In genomic region chr6:100083868-100084477, GRCm38 (mm10) we compare ENCODE assay signal across 21 mouse cellular contexts.
DNase-seq lines count a peak whose midpoint lies in the region; TF ChIP-seq lines count a peak whose summit lies in the region.
"Had no signal": no experiment of that assay in that cellular context is flagged by ENCODE, and none has a peak within 500 bp of the region (broad histone marks: within the 10 kb centered on the region; RNA-seq: fewer than 3 reads in every experiment).

No protein-coding gene starts in this region.

- H3K27ac ChIP-seq in CH12.LX (ENCODE audit: insufficient read depth, low read depth) = peak overlapping the region; percentile 69; the same call in 1 of the 2 replicates
- H3K27ac ChIP-seq: embryonic facial prominence, embryonic 10.5 days; embryonic facial prominence, embryonic 12.5 days; forebrain, embryonic 13.5 days; forebrain, embryonic 15.5 days had no signal

- no peak overlapping the region for H3K4me3 ChIP-seq in CH12.LX (replicated peaks in 1 of 3; ENCODE audit: low read depth in 2 of 3, low read length in 2 of 3, poor library complexity in 1 of 3)
- H3K4me3 ChIP-seq: embryonic facial prominence, embryonic 10.5 days; embryonic facial prominence, embryonic 12.5 days; forebrain, embryonic 13.5 days; forebrain, embryonic 15.5 days had no signal

- H3K79me2 ChIP-seq in CH12.LX (replicated peaks; ENCODE audit: control insufficient read depth, extremely low read depth, insufficient read depth, poor library complexity, severe bottlenecking) = no peaks in the 10 kb centered on the region

- no peak overlapping the region for H3K9ac ChIP-seq in CH12.LX (ENCODE audit: insufficient read depth, low read depth)
- H3K9ac ChIP-seq: embryonic facial prominence, embryonic 12.5 days; forebrain, embryonic 13.5 days; forebrain, embryonic 15.5 days; forebrain, postnatal 0 days had no signal

- peaks cover 35 to 71% of the 10 kb centered on the region in 2 experiments for H3K4me1 ChIP-seq in CH12.LX (ENCODE audit: control insufficient read depth in 1 of 2, insufficient read depth in 2 of 2)
- H3K4me1 ChIP-seq: embryonic facial prominence, embryonic 12.5 days; forebrain, embryonic 13.5 days; forebrain, embryonic 15.5 days had no signal

- no peak overlapping the region for H3K4me2 ChIP-seq in CH12.LX (ENCODE audit: insufficient read depth, low read depth, poor library complexity, severe bottlenecking)
- H3K4me2 ChIP-seq: embryonic facial prominence, embryonic 12.5 days; forebrain, embryonic 13.5 days; forebrain, embryonic 15.5 days had no signal

- DNase-seq in A20 (ENCODE audit: low read depth, low spot score) (peak; percentile 13), CH12.LX (ENCODE audit: extremely low read depth) (peak; percentile 89)
- peak; percentile 11 for DNase-seq in splenic B cell, adult 2 months (ENCODE audit: low read depth, low spot score)
- no peak for DNase-seq in cerebellum, postnatal 4 days (ENCODE audit: low spot score in 2 of 2)
- no peak for DNase-seq in testis, postnatal 10 days (ENCODE audit: low spot score)
- DNase-seq: adrenal gland, adult 2 months; adrenal gland, postnatal 10 days; adrenal gland, postnatal 25 days; B cell, adult 2 months; cerebellum, adult 11 months; cerebellum, adult 18-20 months; cerebellum, adult 8-10 months; cerebellum, adult 9-11 months; cerebellum, postnatal 14 days; cerebellum, postnatal 36 days; forebrain, postnatal 0 days had no signal

- in situ Hi-C loops in CH12.LX (cut with MboI; ENCODE audit: low pct_ligation_motif_present, low pct_unique_long_range_greater_than_20kb, low sequenced_read_pairs) = no loop called here

- no peak for TF ChIP-seq CTCF in CH12.LX (conservative IDR thresholded peaks at IDR 0.05 in 1 of 2, IDR thresholded peaks at IDR 0.05 in 1 of 2; ENCODE audit: low read depth in 2 of 2, low read length in 2 of 2)

- H3K36me3 ChIP-seq in CH12.LX (replicated peaks in 1 of 2; ENCODE audit: control insufficient read depth in 1 of 2, insufficient read depth in 1 of 2, low read length in 1 of 2) = no peaks in the 10 kb centered on the region
- H3K36me3 ChIP-seq in splenic B cell, adult 2 months (ENCODE audit: control insufficient read depth, insufficient read depth, low read length, poor library complexity, severe bottlenecking) = no peaks in the 10 kb centered on the region
- H3K36me3 ChIP-seq: embryonic facial prominence, embryonic 10.5 days; embryonic facial prominence, embryonic 12.5 days; forebrain, embryonic 15.5 days; G1E had no signal

- TF ChIP-seq EP300 in CH12.LX (IDR thresholded peaks at IDR 0.05; ENCODE audit: low read length) = peak; percentile 92

- dilution Hi-C loops in CH12.LX (cut with MboI; ENCODE audit: extremely low pct_ligation_motif_present, extremely low pct_unique_long_range_greater_than_20kb, low sequenced_read_pairs) = no loop called here

- no peak; the same call in none of the 2 replicates for TF ChIP-seq RAD21 in CH12.LX (IDR thresholded peaks at IDR 0.05; ENCODE audit: low read depth, low read length)

- no peaks in the 10 kb centered on the region for H3K9me3 ChIP-seq in CH12.LX (replicated peaks; ENCODE audit: low read length)
- H3K9me3 ChIP-seq: embryonic facial prominence, embryonic 10.5 days; embryonic facial prominence, embryonic 12.5 days; forebrain, embryonic 15.5 days had no signal

- no peak for TF ChIP-seq POLR2A in CH12.LX (IDR thresholded peaks at IDR 0.05; ENCODE audit: low read depth, low read length)

- H3K27me3 ChIP-seq in CH12.LX (replicated peaks) = no peaks in the 10 kb centered on the region
- H3K27me3 ChIP-seq in splenic B cell, adult 2 months (ENCODE audit: control insufficient read depth, insufficient read depth, low read length, poor library complexity, severe bottlenecking) = no peaks in the 10 kb centered on the region
- H3K27me3 ChIP-seq: embryonic facial prominence, embryonic 12.5 days; forebrain, embryonic 13.5 days; forebrain, embryonic 15.5 days had no signal

TF ChIP-seq in CH12.LX, 34 proteins besides CTCF, POLR2A, EP300 and RAD21:
- TF ChIP-seq TBP (conservative IDR thresholded peaks at IDR 0.05; ENCODE audit: low read depth, low read length) (no peak), JUND (conservative IDR thresholded peaks at IDR 0.05; ENCODE audit: low read depth, low read length) (peak; percentile 80), NRF1 (IDR thresholded peaks at IDR 0.05; ENCODE audit: low read depth, low read length) (peak; percentile 60; the same call in 1 of the 2 replicates), MEF2A (IDR thresholded peaks at IDR 0.05; ENCODE audit: borderline replicate concordance, low read depth, low read length) (peak; percentile 83), ETS1 (conservative IDR thresholded peaks at IDR 0.05; ENCODE audit: low read depth, low read length) (peak; percentile 90), BHLHE40 (IDR thresholded peaks at IDR 0.05; ENCODE audit: low read depth, low read length) (peak; percentile 89), CHD2 (IDR thresholded peaks at IDR 0.05; ENCODE audit: low read length) (peak; percentile 83), MAZ (IDR thresholded peaks at IDR 0.05; ENCODE audit: low read depth, low read length) (0 out of 2 replicates have a peak, but pooled peaks have one; percentile 38), ZNF384 (IDR thresholded peaks at IDR 0.05; ENCODE audit: low read depth, low read length) (no peak), USF1 (IDR thresholded peaks at IDR 0.05; ENCODE audit: low read depth, low read length) (no peak), MAX (IDR thresholded peaks at IDR 0.05; ENCODE audit: low read length) (peak; percentile 42; the same call in 1 of the 2 replicates), USF2 (conservative IDR thresholded peaks at IDR 0.05; ENCODE audit: low read depth, low read length) (no peak), UBTF (IDR thresholded peaks at IDR 0.05; ENCODE audit: low read depth, low read length) (no peak), ZKSCAN1 (IDR thresholded peaks at IDR 0.05; ENCODE audit: borderline replicate concordance, low read depth, low read length) (no peak), KAT2A (IDR thresholded peaks at IDR 0.05; ENCODE audit: insufficient replicate concordance, low read length) (0 out of 2 replicates have a peak, but pooled peaks have one; percentile 24), MAFK (IDR thresholded peaks at IDR 0.05; ENCODE audit: insufficient replicate concordance, low read length) (no peak), SMC3 (IDR thresholded peaks at IDR 0.05; ENCODE audit: low read depth, low read length) (0 out of 2 replicates have a peak, but pooled peaks have one; percentile 4), MYC (IDR thresholded peaks at IDR 0.05; ENCODE audit: low read depth, low read length) (peak; percentile 58), TCF12 (IDR thresholded peaks at IDR 0.05; ENCODE audit: low read depth, low read length) (peak; percentile 61), E2F4 (IDR thresholded peaks at IDR 0.05; ENCODE audit: insufficient replicate concordance, low read depth, low read length) (0 out of 2 replicates have a peak, but pooled peaks have one; percentile 7), IRF4 (IDR thresholded peaks at IDR 0.05; ENCODE audit: low read depth, low read length) (peak; percentile 95), ZMIZ1 (IDR thresholded peaks at IDR 0.05; ENCODE audit: low read depth, low read length) (0 out of 2 replicates have a peak, but pooled peaks have one; percentile 27), NELFE (IDR thresholded peaks at IDR 0.05; ENCODE audit: low read depth, low read length) (no peak), HCFC1 (IDR thresholded peaks at IDR 0.05; ENCODE audit: low read depth, low read length) (no peak; the same call in 1 of the 2 replicates), PAX5 (IDR thresholded peaks at IDR 0.05; ENCODE audit: low read length) (no peak), MXI1 (IDR thresholded peaks at IDR 0.05; ENCODE audit: low read depth, low read length) (no peak), JUN (IDR thresholded peaks at IDR 0.05; ENCODE audit: insufficient read depth, low read depth, low read length) (peak; percentile 86), CHD1 (IDR thresholded peaks at IDR 0.05; ENCODE audit: low read depth, low read length) (no peak), GABPA (IDR thresholded peaks at IDR 0.05; ENCODE audit: insufficient replicate concordance, low read depth, low read length) (no peak), SIN3A (IDR thresholded peaks at IDR 0.05; ENCODE audit: low read length) (no peak; the same call in 1 of the 2 replicates), RCOR1 (conservative IDR thresholded peaks at IDR 0.05; ENCODE audit: low read depth, low read length) (peak; percentile 86), POLR2AphosphoS2 (IDR thresholded peaks at IDR 0.05; ENCODE audit: low read depth, low read length) (no peak), ZC3H11A (IDR thresholded peaks at IDR 0.05; ENCODE audit: low read depth, low read length) (no peak), ELF1 (IDR thresholded peaks at IDR 0.05; ENCODE audit: low read depth, low read length) (no peak; the same call in 1 of the 2 replicates)

Comparison
In these comparisons a context has a peak if more than half of its experiments do, and no peak if none do; other contexts are left out.
1. DNase-seq: peak in A20 (single experiment), CH12.LX (single experiment) and splenic B cell, adult 2 months (single experiment); none in cerebellum, postnatal 4 days (0 of 2) and testis, postnatal 10 days (single experiment).